Mouse (Mus musculus) erythroblast, embryonic 14.5 days (primary cell): ENCODE results near the gene Anxa9.

Experiments used
- GATA1 ChIP-seq: IDR thresholded peaks from 2 replicates; pipeline ENCODE4 v1.6.1; 2012; ENCODE audit warnings: low read length, inconsistent platforms, mixed read lengths
- TAL1 ChIP-seq: IDR thresholded peaks from 3 replicates; pipeline ENCODE4 v1.6.1; 2012; ENCODE audit warnings: low read length, inconsistent platforms, mixed read lengths

GRCm38 (mm10) chr3:95324454-95325144 is 17.6 kb upstream of the Anxa9 start:
- TF ChIP-seq TAL1: no peak
- no peak for TF ChIP-seq GATA1
